Mouse (Mus musculus) heart, postnatal 36 days (tissue): ENCODE results near the gene Zfp367. TPM values are rescaled to one million over a fixed set of nuclear protein-coding genes. Genes with fewer than 3 reads are reported as not detected.

Experiments used
- DNase-seq, 2 experiments: peaks; one replicate each; pipeline ENCODE4 v3.0.0; 2021 to 2022
- intact Hi-C: fragments of 180-260 bp; cut with DNase I; formaldehyde crosslinking; loops from one replicate; pipeline ENCODE4 v1.15.1; 2025
- total RNA-seq, 2 experiments: library from RNA; stranded (reverse); gene quantifications; 2 replicates each; pipeline ENCODE4 v1.2.3; 2021

The Zfp367 gene
- total RNA-seq, 2 experiments from 2014 or later = 20.9 to 22.8 TPM

DNA sequence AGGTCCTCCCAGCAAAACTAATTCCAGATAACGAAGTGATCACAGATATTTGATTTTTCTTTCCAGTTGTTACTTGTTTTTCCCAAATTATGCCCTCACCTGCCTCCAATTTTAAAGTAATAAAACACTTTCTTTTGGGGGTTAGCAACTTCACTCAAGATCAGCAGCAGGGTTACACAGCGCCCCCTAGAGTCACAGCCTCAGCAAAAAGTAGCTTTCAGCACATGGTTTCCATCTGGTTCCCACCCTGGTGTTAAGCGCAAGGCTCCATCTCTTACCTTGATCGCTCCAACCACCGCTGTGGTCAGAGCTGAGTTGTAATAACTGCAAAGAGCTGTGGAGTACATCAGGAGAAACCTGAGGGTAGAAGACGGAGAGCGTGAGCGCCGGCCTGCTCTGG lies 54.0 kb downstream of the Zfp367 start:
- peak in 1 of 2 experiments; percentile 23 for DNase-seq
- intact Hi-C loops = no loop called here

DNA sequence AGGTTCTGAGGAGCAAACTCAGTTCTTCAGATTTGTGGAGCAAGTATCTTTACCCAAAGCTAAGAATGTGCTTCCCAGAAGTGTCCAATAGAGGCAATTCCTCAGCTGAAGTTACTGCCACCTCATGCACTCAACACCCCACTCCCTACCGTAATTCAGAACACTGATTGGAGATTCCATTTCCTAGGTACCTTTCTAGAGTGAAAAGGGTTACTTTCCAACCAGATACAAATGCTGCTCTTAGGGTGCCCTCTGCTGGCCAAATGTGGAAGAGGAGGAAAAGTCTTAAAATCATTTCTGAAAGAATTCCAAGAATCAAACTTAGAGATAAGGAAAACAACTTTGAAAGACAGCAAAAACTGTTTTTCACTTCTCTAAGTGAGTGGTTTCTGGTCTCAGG lies 59.7 kb downstream of the Zfp367 start:
- intact Hi-C loops = loop anchor here (2.0 kb wide), 1 partner anchor 43 kb away; no protein-coding TSS in a partner anchor
- DNase-seq = peak; percentile 59 to 74

DNA sequence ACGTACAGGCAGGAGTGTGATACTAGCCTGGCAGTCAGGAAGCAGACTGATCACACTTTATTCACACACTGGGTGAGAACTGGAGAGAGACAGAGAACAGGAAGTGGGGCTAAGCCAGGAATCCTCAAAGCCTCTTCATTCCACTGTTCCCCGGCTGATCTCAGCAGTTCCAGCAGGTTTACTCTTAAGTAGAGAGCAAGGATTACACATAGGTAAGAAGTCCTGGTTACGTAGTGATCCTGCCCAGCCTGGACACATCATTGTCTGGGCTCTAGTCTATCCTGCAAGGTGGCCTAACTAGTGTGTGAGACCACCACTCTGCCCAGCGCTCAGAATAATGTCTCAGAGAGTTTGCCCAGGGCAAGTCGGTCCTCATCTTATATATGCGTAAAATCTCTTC lies 60.2 kb downstream of the Zfp367 start:
- no peak for DNase-seq

DNA sequence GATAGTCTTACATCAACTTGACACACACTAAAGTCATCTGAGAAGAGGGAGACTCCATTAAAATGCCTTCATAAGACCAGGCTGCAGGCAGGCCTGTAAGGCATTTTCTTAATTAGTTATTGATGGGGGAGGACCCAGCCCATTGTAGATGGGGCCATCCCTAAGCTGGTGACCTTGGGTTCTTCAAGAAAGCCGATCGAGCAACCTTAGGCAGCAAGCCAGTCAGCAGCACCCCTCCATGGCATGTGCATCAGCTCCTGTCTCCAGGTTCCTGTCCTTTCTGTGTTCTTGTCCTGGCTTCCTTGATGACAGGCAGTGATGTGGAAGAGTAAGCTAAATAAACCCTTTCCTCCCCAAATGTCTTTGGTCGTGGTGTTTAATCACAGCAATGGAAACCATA lies 60.9 kb downstream of the Zfp367 start:
- no peak for DNase-seq
- intact Hi-C loops = loop anchor here (2.0 kb wide), 1 partner anchor 41 kb away; no protein-coding TSS in a partner anchor

More for the DNA sequence above, 60.2 kb downstream of the Zfp367 start:
- intact Hi-C loops = loop anchor here (2.0 kb wide), 1 partner anchor 42 kb away; no protein-coding TSS in a partner anchor

DNA sequence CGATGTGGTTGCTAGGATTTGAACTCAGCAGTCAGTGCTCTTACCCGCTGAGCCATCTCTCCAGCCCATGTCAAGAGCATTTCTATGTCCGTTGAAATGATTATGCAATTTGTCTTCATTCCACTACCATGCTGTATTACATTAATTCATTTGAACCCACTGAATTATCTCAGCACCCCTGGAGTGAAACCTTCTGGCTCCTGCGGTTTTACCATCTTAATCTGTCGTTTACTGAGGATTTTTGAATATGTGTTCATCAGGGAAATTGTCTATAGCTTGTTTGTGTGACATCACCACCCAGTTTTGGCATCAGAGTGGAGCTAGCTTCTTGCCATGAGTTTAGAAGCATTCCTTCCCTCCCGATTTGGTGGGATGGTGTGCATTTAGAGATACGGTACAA lies 62.0 kb downstream of the Zfp367 start:
- intact Hi-C loops = no loop called here
- no peak for DNase-seq

DNA sequence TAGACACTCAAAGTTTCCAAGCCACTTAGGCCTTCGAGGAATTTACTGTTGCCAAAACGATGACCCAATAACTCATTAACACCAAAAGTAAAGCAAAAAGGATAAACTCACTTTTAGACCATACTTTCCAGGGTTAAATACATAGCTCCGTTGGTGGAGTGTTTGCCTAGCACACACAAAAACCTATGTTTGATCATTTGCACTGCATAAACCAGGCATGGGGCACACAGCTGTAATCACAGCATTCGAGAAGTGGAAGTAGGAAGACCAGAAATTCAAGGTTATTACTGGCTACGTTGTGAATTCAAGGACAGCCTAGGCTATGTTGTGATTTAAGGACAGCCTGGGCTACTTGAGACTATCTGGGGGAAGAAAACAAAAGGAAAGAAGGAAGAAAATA lies 62.7 kb downstream of the Zfp367 start:
- DNase-seq = no peak
- intact Hi-C loops = no loop called here

DNA sequence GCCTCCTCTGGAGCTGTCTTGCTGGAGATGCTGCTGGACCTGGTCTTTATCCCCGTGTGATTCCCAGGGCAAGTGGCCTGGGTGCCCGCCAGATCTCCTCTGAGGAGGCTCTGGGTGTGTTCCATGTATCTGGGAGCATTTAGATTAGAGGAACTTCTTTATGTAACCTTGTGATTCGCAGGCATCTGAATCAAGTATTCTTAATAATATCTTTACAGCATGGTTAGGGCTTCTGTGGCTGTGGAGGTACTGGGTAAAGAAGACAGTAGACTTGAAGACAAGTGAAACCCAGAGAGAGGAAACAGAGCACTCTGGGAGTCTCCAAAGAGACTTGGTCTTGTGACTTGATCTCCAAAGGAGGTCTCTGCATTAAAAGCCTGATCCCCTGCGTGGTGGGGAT lies 63.9 kb downstream of the Zfp367 start, which contains the start of gene Hsd17b3:
TSS of gene Hsd17b3 (minus strand) at position 101 of the 400 bp plus-strand sequence.
- DNase-seq = no peak
- intact Hi-C loops = no loop called here

DNA sequence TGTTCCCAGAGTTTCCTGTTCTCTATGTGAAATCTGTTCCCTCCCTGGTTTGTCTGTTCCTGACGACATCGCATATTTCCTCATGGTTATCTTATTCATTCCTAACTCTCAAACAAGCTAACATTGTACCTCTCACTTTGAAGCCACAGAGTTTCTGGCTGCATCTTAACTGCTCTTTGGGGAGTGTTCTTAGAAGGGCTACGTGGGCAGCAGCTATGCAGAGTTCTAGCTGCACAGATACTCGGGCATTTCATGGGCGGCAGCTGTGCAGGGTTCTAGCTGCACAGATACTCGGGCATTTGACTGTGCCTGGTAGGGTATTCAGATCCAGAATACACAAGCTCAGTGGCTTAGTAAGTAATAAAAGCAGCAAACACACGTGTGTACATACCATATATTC lies 64.9 kb downstream of the Zfp367 start:
- DNase-seq = no peak
- intact Hi-C loops = no loop called here

DNA sequence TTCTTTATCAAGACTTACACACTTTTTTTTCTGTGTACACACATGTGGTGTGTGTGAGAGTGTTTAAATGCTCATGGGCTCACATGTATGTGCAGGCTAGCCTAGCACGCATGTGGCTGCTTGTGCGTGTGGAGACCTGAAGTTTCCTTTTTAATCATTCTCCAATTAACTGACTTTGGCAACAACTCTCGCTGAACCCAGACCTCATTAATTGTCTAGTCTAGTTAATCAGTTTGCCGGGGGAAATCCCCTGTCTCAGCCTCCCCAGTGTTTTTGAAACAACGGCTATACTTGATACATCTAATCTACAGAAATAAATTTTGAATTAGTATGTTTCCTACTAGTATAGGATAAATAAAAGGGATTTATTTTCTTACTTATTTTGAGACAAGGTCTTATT lies 67.0 kb downstream of the Zfp367 start:
- no peak for DNase-seq
- intact Hi-C loops = no loop called here

DNA sequence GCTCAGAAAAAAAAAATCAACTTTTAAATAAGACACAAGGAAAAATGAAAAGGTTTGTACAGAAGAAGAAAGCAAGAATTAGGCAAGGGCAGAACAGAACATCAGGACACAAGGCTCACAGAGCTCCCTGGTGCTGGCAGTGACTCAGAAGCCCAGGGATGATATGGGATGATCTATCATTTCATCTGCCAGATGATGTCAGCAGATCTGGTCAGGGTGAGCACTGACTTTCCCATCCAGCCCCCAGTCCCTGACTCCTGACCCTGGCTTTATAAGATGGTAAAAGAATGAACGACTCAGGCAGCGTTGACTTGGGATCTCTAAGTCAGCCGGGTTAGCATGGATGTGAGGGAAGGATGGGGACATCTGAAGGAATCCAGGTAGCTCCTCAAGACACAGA lies 69.7 kb downstream of the Zfp367 start:
- intact Hi-C loops = no loop called here
- no peak for DNase-seq

Other genes starting within 250 kb of the Zfp367 start
- gene Hsd17b3, start 64.0 kb downstream of the Zfp367 start, total RNA-seq = not detected
- gene Slc35d2, start 23.8 kb downstream of the Zfp367 start, total RNA-seq = 1 to 10 TPM; 2.1 to 2.5 TPM
- gene Habp4, start 8.6 kb upstream of the Zfp367 start, total RNA-seq = 10 to 100 TPM; 48.7 to 51.1 TPM
- 1 to 10 TPM; 8.2 to 9.0 TPM for gene Cdc14b, start 122.1 kb upstream of the Zfp367 start, total RNA-seq
- 10 to 100 TPM; 65.5 to 68.2 TPM for gene Aaed1, start 159.5 kb upstream of the Zfp367 start, total RNA-seq
- gene Ctsl, start 217.7 kb upstream of the Zfp367 start, total RNA-seq = 100 to 1,000 TPM; 280 to 282 TPM